Mouse (Mus musculus) liver, embryonic 14.5 days (tissue): Measurements from ENCODE around the gene Gpd1. TPM values are rescaled to one million over a fixed set of nuclear protein-coding genes. Genes with fewer than 3 reads are reported as not detected.
A peak's percentile ranks its signal among the peaks of the same experiment; 100 is the strongest.
"Not testable (repeated sequence)": the region's sequence is repeated elsewhere in the genome, so short reads cannot be mapped to it uniquely, and the experiment has no call there.

Experiments used
- ATAC-seq: fragments of 200-750 bp; cut with Nextera tagmentation; 2 replicates; pipeline ENCODE4 v1.8.0; 2017; ENCODE audit warnings: moderate number of reproducible peaks, mild to moderate bottlenecking, moderate library complexity; ENCODE audit not compliant: insufficient read depth
- DNase-seq, 3 experiments: peaks; one replicate each; pipeline ENCODE4 v3.0.0-alpha.2; 2012 to 2013; ENCODE audit warnings: low read depth in 3 of 3, low spot score in 3 of 3
- H3K27ac ChIP-seq: fragments of 300-500 bp; sonication (generic); 2 replicates; pipeline ENCODE4 v1.5.1; 2014; ENCODE audit warnings: moderate library complexity, mild to moderate bottlenecking, control low read depth, inconsistent platforms
- H3K27me3 ChIP-seq: fragments of 300-500 bp; sonication (generic); 2 replicates; pipeline ENCODE4 v1.6.1; 2014; ENCODE audit warnings: mild to moderate bottlenecking, low read length, moderate library complexity; ENCODE audit not compliant: control insufficient read depth, insufficient read depth
- H3K36me3 ChIP-seq: fragments of 300-500 bp; sonication (generic); replicated peaks from 2 replicates; pipeline ENCODE4 v1.6.1; 2014; ENCODE audit warnings: low read depth; ENCODE audit not compliant: control insufficient read depth, insufficient read depth
- H3K4me1 ChIP-seq, 2 experiments: fragments of 200-500 bp in 1 of 2; fragments of 300-500 bp in 1 of 2; sonication (generic) in 1 of 2; replicated peaks; 2 replicates each; pipeline ENCODE4 v1.6.1; 2012 to 2014; ENCODE audit warnings: antibody characterized with exemption in 1 of 2, inconsistent platforms in 1 of 2, low read length in 1 of 2; ENCODE audit not compliant: control insufficient read depth in 2 of 2, insufficient read depth in 2 of 2
- H3K4me2 ChIP-seq: fragments of 300-500 bp; sonication (generic); 2 replicates; pipeline ENCODE4 v1.6.1; 2014; ENCODE audit warnings: low read depth, mild to moderate bottlenecking, control low read depth, moderate library complexity
- H3K4me3 ChIP-seq, 2 experiments: fragments of 200-500 bp in 1 of 2; fragments of 300-500 bp in 1 of 2; sonication (generic) in 1 of 2; 2 replicates each; pipeline ENCODE4 v1.5.1; 2012 to 2014; ENCODE audit warnings: low read depth in 2 of 2, low read length in 2 of 2, mild to moderate bottlenecking in 2 of 2, control low read depth in 1 of 2, inconsistent platforms in 1 of 2, moderate library complexity in 1 of 2; ENCODE audit not compliant: insufficient read depth in 1 of 2
- H3K9ac ChIP-seq: fragments of 300-500 bp; sonication (generic); replicated peaks from 2 replicates; pipeline ENCODE4 v1.6.1; 2014; ENCODE audit warnings: mild to moderate bottlenecking, control low read depth, moderate library complexity
- H3K9me3 ChIP-seq: fragments of 300-500 bp; sonication (generic); 2 replicates; pipeline ENCODE4 v1.6.1; 2016; ENCODE audit warnings: low read length, mixed read lengths; ENCODE audit not compliant: control insufficient read depth
- CTCF ChIP-seq: IDR thresholded peaks from 2 replicates; pipeline ENCODE4 v1.5.1; 2016; ENCODE audit warnings: antibody characterized with exemption, low read depth, control low read depth
- EP300 ChIP-seq: IDR thresholded peaks from 2 replicates; pipeline ENCODE4 v1.6.1; 2016; ENCODE audit warnings: antibody characterized with exemption, low read depth
- WGBS: fragments of 180-500 bp; shearing (Covaris S2); extraction: QIAGEN DNeasy Blood & Tissue Kit; methylation state at CpG from one replicate; pipeline ENCODE4 v1.1.7; 2014; ENCODE audit not compliant: insufficient replicate concordance; 5-methylcytosine and 5-hydroxymethylcytosine counted together
- polyA plus RNA-seq, 2 experiments: library from polyadenylated mRNA; depleted of rRNA in 1 of 2; stranded (reverse) in 1 of 2; unstranded in 1 of 2; fragments of >200 nt; fragmentation: Nextera tagmentation in 1 of 2; extraction: Ambion mirVana in 1 of 2; gene quantifications; 2 replicates each; pipeline versions ENCODE4 v1.2.1 to v1.2.3; 2012 to 2014

The Gpd1 gene
- polyA plus RNA-seq, 2 experiments: 5.2 to 8.1 TPM

- H3K4me3 ChIP-seq: no peak overlapping the region
- ATAC-seq (no peak), DNase-seq (no peak)
- no peak overlapping the region for H3K9ac ChIP-seq
- H3K27ac ChIP-seq: no peak overlapping the region
- H3K36me3 ChIP-seq: no peaks in the 10 kb centered on the region
- TF ChIP-seq CTCF (no peak), EP300 (no peak)
- no peaks in the 10 kb centered on the region for H3K9me3 ChIP-seq
- H3K4me1 ChIP-seq: peaks cover 3 to 4% of the 10 kb centered on the region in 2 experiments; a peak in 2 of 4 replicates
- 67% methylated on average over 18 of the region's 18 CpGs for WGBS
- no peak overlapping the region for H3K4me2 ChIP-seq
- H3K27me3 ChIP-seq: no peaks in the 10 kb centered on the region
These were observed 16.9 kb upstream of the Gpd1 start for GRCm38 (mm10) chr15:99700219-99701106.

DNA sequence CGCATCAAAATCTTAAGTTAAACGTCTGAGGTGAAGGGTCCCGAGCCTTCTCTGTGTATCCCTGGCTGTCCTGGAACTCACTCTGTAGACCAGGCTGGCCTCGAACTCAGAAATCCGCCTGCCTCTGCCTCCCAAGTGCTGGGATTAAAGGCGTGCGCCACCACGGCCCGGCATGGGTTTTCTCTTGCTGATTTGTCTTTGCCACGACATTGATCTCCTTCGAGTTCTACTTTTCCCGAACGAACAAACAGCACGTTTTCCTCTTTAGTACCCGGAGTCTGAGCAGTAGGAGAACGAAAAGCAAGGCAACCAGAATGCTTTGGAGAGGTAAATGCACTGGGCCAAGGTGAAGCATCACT, 15.7 kb upstream of the Gpd1 start:
- H3K9ac ChIP-seq, H3K27ac ChIP-seq, ATAC-seq, H3K4me1 ChIP-seq, H3K36me3 ChIP-seq, DNase-seq, H3K27me3 ChIP-seq, H3K9me3 ChIP-seq: not testable (repeated sequence)
- Histone ChIP-seq H3K4me3 (peak overlapping the region; percentile 65 to 89), H3K4me2 (peak overlapping the region; percentile 67)
- 35% methylated on average over 16 of the region's 16 CpGs for WGBS

DNA sequence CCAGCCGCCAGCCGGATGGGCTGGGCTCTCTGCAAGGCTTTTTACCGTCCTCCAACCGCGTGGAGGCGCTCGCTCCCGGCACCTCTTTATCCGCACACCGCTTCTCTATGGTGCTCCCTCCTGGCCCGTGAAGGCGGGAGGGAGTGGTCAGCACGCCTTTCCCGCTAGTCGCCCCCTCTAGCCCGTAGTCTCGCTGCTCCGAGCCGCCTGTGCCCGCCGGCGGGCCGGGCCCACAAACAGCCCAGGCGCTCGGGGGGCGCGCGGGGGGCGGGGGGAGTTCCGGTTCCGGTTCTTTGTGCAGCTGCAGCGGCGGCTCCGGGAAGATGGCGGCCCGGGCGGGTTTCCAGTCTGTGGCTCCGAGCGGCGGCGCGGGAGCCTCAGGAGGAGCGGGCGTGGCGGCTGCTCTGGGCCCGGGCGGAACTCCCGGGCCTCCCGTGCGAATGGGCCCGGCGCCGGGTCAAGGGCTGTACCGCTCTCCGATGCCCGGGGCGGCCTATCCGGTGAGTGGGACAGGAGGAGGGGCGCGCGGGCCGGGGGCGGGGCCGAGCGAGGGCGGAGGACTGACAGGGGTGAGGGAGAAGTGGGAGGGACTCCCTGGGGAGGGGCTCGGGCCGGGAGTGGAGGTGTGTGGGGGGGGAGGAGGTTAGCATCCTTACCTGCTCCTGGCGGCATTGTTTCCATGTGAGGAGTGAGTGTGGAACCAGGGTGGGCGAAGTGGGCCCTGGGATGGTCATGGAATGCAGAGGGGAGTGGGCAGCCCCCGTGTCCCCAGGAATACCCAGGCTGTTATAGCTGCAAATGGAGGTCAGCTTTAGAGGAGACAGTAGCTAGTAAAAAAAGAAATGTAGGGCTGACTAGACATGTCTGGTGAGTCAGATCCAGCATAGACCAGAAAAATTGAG, 15.1 kb upstream of the Gpd1 start, which contains the start of gene Smarcd1:
Gene Smarcd1 (plus strand): TSS at position 131 of the 902 bp plus-strand sequence.
- peak; percentile 92 for ATAC-seq
- Histone ChIP-seq H3K4me2 (peak within 1 kb of the TSS; percentile 67), H3K4me3 (peak within 1 kb of the TSS; percentile 65 to 89), H3K27ac (peak within 1 kb of the TSS; percentile 56), H3K9me3 (no peaks in the 10 kb centered on the region), H3K4me1 (peaks cover 3 to 4% of the 10 kb centered on the region in 2 experiments; a peak in 2 of 4 replicates), H3K36me3 (peaks cover 3% of the 10 kb centered on the region; the same call in 1 of the 2 replicates), H3K9ac (peak within 1 kb of the TSS; percentile 94), H3K27me3 (no peaks in the 10 kb centered on the region)
- DNase-seq: peak; percentile 79 to 82 (median 80)
- TF ChIP-seq EP300: 0 out of 2 replicates have a peak, but pooled peaks have one; percentile 18
- peak; percentile 94 for TF ChIP-seq CTCF
- 1% methylated on average over 62 of the region's 71 CpGs for WGBS

DNA sequence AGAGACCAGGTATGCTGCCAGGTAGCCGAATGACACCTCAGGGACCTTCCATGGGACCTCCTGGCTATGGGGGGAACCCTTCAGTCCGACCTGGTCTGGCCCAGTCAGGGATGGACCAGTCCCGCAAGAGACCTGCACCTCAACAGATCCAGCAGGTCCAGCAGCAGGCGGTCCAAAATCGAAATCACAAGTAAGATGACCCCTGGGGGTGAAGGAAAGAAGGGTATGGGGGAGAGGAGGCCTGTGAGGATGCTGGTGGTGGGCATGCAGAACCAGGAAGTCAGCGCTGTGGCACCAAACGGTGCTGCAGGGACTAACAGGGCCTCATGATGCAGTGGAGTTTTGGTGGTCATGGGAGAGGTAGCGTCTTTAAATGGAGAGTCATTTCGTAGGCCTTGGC, 14.2 kb upstream of the Gpd1 start:
- H3K27me3 ChIP-seq: no peaks in the 10 kb centered on the region
- peak overlapping the region; percentile 67 for H3K4me2 ChIP-seq
- H3K9ac ChIP-seq: no peak overlapping the region
- H3K4me1 ChIP-seq: peaks cover 3 to 4% of the 10 kb centered on the region in 2 experiments; a peak in 2 of 4 replicates
- no peaks in the 10 kb centered on the region for H3K9me3 ChIP-seq
- H3K36me3 ChIP-seq: peaks cover 8% of the 10 kb centered on the region
- WGBS: 76% methylated on average over 9 of the region's 9 CpGs
- no peak for TF ChIP-seq EP300
- TF ChIP-seq CTCF: no peak
- no peak for ATAC-seq
- H3K27ac ChIP-seq: no peak overlapping the region
- no peak overlapping the region; a peak in 1 of 4 replicates for H3K4me3 ChIP-seq
- DNase-seq: no peak
